Mouse (Mus musculus): ENCODE measurements at regions not wholly inside any gene's neighbourhood (a gene's known extent, or its start where the extent isn't known, plus 50 kb on each side); places are given as distances from the start of the nearest gene placed in this dataset.

GRCm38 (mm10) chr9:61478862-61479261 lies 106.7 kb downstream of the Tle3 start:
- ATAC-seq (ENCODE audit: low FRiP score, low read depth) (no peak), DNase-seq (ENCODE audit: low spot score) (no peak)
- no peaks in the 10 kb centered on the region for H3K9me3 ChIP-seq (ENCODE audit: control insufficient read depth, low read length)
- no peak overlapping the region for H3K27ac ChIP-seq (replicated peaks; ENCODE audit: low read depth, low read length)
- TF ChIP-seq POLR2A (IDR thresholded peaks at IDR 0.05; ENCODE audit: borderline replicate concordance, extremely low read depth, insufficient read depth, insufficient read length): no peak
- H3K27me3 ChIP-seq (ENCODE audit: control insufficient read depth, insufficient read depth, low read length): no peaks in the 10 kb centered on the region
- H3K36me3 ChIP-seq (ENCODE audit: control insufficient read depth, insufficient read depth, low read length): no peaks in the 10 kb centered on the region
- no peak overlapping the region for H3K4me3 ChIP-seq (replicated peaks; ENCODE audit: low read length)
- no peaks in the 10 kb centered on the region for H3K4me1 ChIP-seq (ENCODE audit: control insufficient read depth, insufficient read depth, low read length)
- 28% methylated on average over 9 of the region's 9 CpGs for WGBS
- no peak overlapping the region for H3K9ac ChIP-seq (ENCODE audit: low read depth, low read length, severe bottlenecking)
- H3K4me2 ChIP-seq (replicated peaks; ENCODE audit: low read depth, low read length, severe bottlenecking): no peak overlapping the region

- Histone ChIP-seq H3K4me2 (replicated peaks; ENCODE audit: low read depth, low read length, severe bottlenecking) (no peak overlapping the region), H3K27ac (replicated peaks; ENCODE audit: low read depth, low read length) (no peak overlapping the region), H3K27me3 (ENCODE audit: control insufficient read depth, insufficient read depth, low read length) (no peaks in the 10 kb centered on the region), H3K36me3 (ENCODE audit: control insufficient read depth, insufficient read depth, low read length) (no peaks in the 10 kb centered on the region), H3K9me3 (ENCODE audit: control insufficient read depth, low read length) (no peaks in the 10 kb centered on the region), H3K4me1 (ENCODE audit: control insufficient read depth, insufficient read depth, low read length) (no peaks in the 10 kb centered on the region), H3K9ac (ENCODE audit: low read depth, low read length, severe bottlenecking) (no peak overlapping the region), H3K4me3 (replicated peaks; ENCODE audit: low read length) (no peak overlapping the region)
- TF ChIP-seq POLR2A (IDR thresholded peaks at IDR 0.05; ENCODE audit: borderline replicate concordance, extremely low read depth, insufficient read depth, insufficient read length): no peak
- WGBS: 55% methylated on average over 4 of the region's 4 CpGs
- DNase-seq (ENCODE audit: low spot score): no peak
- ATAC-seq (ENCODE audit: low FRiP score, low read depth): no peak
Observed at GRCm38 (mm10) chr9:61476351-61476750, 104.2 kb downstream of the Tle3 start.

- no peak overlapping the region for H3K4me3 ChIP-seq (replicated peaks; ENCODE audit: low read length)
- no peak for TF ChIP-seq POLR2A (IDR thresholded peaks at IDR 0.05; ENCODE audit: borderline replicate concordance, extremely low read depth, insufficient read depth, insufficient read length)
- H3K27me3 ChIP-seq (ENCODE audit: control insufficient read depth, insufficient read depth, low read length): no peaks in the 10 kb centered on the region
- no peak overlapping the region for H3K9ac ChIP-seq (ENCODE audit: low read depth, low read length, severe bottlenecking)
- no peaks in the 10 kb centered on the region for H3K4me1 ChIP-seq (ENCODE audit: control insufficient read depth, insufficient read depth, low read length)
- no peaks in the 10 kb centered on the region for H3K36me3 ChIP-seq (ENCODE audit: control insufficient read depth, insufficient read depth, low read length)
- DNase-seq (ENCODE audit: low spot score) (no peak), ATAC-seq (ENCODE audit: low FRiP score, low read depth) (no peak)
- no peaks in the 10 kb centered on the region; the same call in 1 of the 2 replicates for H3K9me3 ChIP-seq (ENCODE audit: control insufficient read depth, low read length)
- no peak overlapping the region for H3K27ac ChIP-seq (replicated peaks; ENCODE audit: low read depth, low read length)
- 54% methylated on average over 6 of the region's 6 CpGs for WGBS
- H3K4me2 ChIP-seq (replicated peaks; ENCODE audit: low read depth, low read length, severe bottlenecking): no peak overlapping the region
Observed at GRCm38 (mm10) chr9:61470815-61471505, 98.8 kb downstream of the Tle3 start.

- Histone ChIP-seq H3K27me3 (ENCODE audit: control insufficient read depth, insufficient read depth, low read length) (no peaks in the 10 kb centered on the region), H3K36me3 (ENCODE audit: control insufficient read depth, insufficient read depth, low read length) (no peaks in the 10 kb centered on the region), H3K4me3 (replicated peaks; ENCODE audit: low read length) (no peak overlapping the region), H3K27ac (replicated peaks; ENCODE audit: low read depth, low read length) (no peak overlapping the region), H3K9ac (ENCODE audit: low read depth, low read length, severe bottlenecking) (no peak overlapping the region), H3K9me3 (ENCODE audit: control insufficient read depth, low read length) (no peaks in the 10 kb centered on the region; the same call in 1 of the 2 replicates), H3K4me2 (replicated peaks; ENCODE audit: low read depth, low read length, severe bottlenecking) (no peak overlapping the region), H3K4me1 (ENCODE audit: control insufficient read depth, insufficient read depth, low read length) (no peaks in the 10 kb centered on the region)
- DNase-seq (ENCODE audit: low spot score): no peak
- 51% methylated on average over 11 of the region's 11 CpGs for WGBS
- no peak for ATAC-seq (ENCODE audit: low FRiP score, low read depth)
- TF ChIP-seq POLR2A (IDR thresholded peaks at IDR 0.05; ENCODE audit: borderline replicate concordance, extremely low read depth, insufficient read depth, insufficient read length): no peak
Observed at GRCm38 (mm10) chr9:61468897-61469509, 96.8 kb downstream of the Tle3 start.

- H3K36me3 ChIP-seq (ENCODE audit: control insufficient read depth, insufficient read depth, low read length): no peaks in the 10 kb centered on the region
- no peak for TF ChIP-seq POLR2A (IDR thresholded peaks at IDR 0.05; ENCODE audit: borderline replicate concordance, extremely low read depth, insufficient read depth, insufficient read length)
- H3K9ac ChIP-seq (ENCODE audit: low read depth, low read length, severe bottlenecking): no peak overlapping the region
- ATAC-seq (ENCODE audit: low FRiP score, low read depth): no peak
- no peak overlapping the region for H3K4me2 ChIP-seq (replicated peaks; ENCODE audit: low read depth, low read length, severe bottlenecking)
- no peaks in the 10 kb centered on the region; the same call in 1 of the 2 replicates for H3K9me3 ChIP-seq (ENCODE audit: control insufficient read depth, low read length)
- no peaks in the 10 kb centered on the region for H3K4me1 ChIP-seq (ENCODE audit: control insufficient read depth, insufficient read depth, low read length)
- no peak for DNase-seq (ENCODE audit: low spot score)
- WGBS: 21% methylated on average over 6 of the region's 6 CpGs
- no peak overlapping the region for H3K4me3 ChIP-seq (replicated peaks; ENCODE audit: low read length)
- no peaks in the 10 kb centered on the region for H3K27me3 ChIP-seq (ENCODE audit: control insufficient read depth, insufficient read depth, low read length)
- H3K27ac ChIP-seq (replicated peaks; ENCODE audit: low read depth, low read length): no peak overlapping the region
Observed at GRCm38 (mm10) chr9:61468368-61468848, 96.2 kb downstream of the Tle3 start.

Measured in limb, embryonic 14.5 days (tissue).